Mouse (Mus musculus): Measurements from ENCODE around the gene Rbfox1. TPM values are rescaled to one million over a fixed set of nuclear protein-coding genes. Genes with fewer than 3 reads are reported as not detected.
A peak's percentile ranks its signal among the peaks of the same experiment; 100 is the strongest.

Rbfox1 gene
- total and polyA plus RNA-seq, 3 experiments: 31.6 to 58.1 (median 52.9) TPM

GRCm38 (mm10) chr16:6955102-6955675 is 1070.0 kb downstream of the Rbfox1 start:
- WGBS: 82% methylated on average over 6 of the region's 6 CpGs
- Histone ChIP-seq H3K36me3 (ENCODE audit: control insufficient read depth, insufficient read depth, low read length) (no peaks in the 10 kb centered on the region), H3K27me3 (ENCODE audit: control insufficient read depth, insufficient read depth, low read length) (no peaks in the 10 kb centered on the region), H3K27ac (no peak overlapping the region), H3K9ac (ENCODE audit: low read depth, low read length) (no peak overlapping the region), H3K4me1 (ENCODE audit: control insufficient read depth, insufficient read depth, low read length) (no peaks in the 10 kb centered on the region), H3K79me2 (replicated peaks; ENCODE audit: control insufficient read depth, insufficient read depth, low read length) (no peaks in the 10 kb centered on the region), H3K4me3 (no peak overlapping the region)
- intact Hi-C loops (cut with DNase I): no loop called here
- DNase-seq: no peak
- TF ChIP-seq CTCF (IDR thresholded peaks at IDR 0.05) (no peak), POLR2A (IDR thresholded peaks at IDR 0.05; ENCODE audit: insufficient read depth, low read depth, low read length) (no peak), EP300 (IDR thresholded peaks at IDR 0.05; ENCODE audit: insufficient read depth, low read depth, low read length) (no peak)

- TF ChIP-seq CTCF (IDR thresholded peaks at IDR 0.05): no peak
- no peak for TF ChIP-seq EP300 (IDR thresholded peaks at IDR 0.05; ENCODE audit: insufficient read depth, low read depth, low read length)
- no peak for TF ChIP-seq POLR2A (IDR thresholded peaks at IDR 0.05; ENCODE audit: insufficient read depth, low read depth, low read length)
- Histone ChIP-seq H3K79me2 (replicated peaks; ENCODE audit: control insufficient read depth, insufficient read depth, low read length) (no peaks in the 10 kb centered on the region), H3K4me3 (no peak overlapping the region), H3K27me3 (ENCODE audit: control insufficient read depth, insufficient read depth, low read length) (no peaks in the 10 kb centered on the region), H3K9ac (ENCODE audit: low read depth, low read length) (no peak overlapping the region), H3K27ac (no peak overlapping the region), H3K4me1 (ENCODE audit: control insufficient read depth, insufficient read depth, low read length) (no peaks in the 10 kb centered on the region), H3K36me3 (ENCODE audit: control insufficient read depth, insufficient read depth, low read length) (no peaks in the 10 kb centered on the region)
- 56% methylated on average over 2 of the region's 2 CpGs for WGBS
- DNase-seq: no peak
- intact Hi-C loops (cut with DNase I): no loop called here
Observed at GRCm38 (mm10) chr16:6961931-6962379, 1076.8 kb downstream of the Rbfox1 start.

DNA sequence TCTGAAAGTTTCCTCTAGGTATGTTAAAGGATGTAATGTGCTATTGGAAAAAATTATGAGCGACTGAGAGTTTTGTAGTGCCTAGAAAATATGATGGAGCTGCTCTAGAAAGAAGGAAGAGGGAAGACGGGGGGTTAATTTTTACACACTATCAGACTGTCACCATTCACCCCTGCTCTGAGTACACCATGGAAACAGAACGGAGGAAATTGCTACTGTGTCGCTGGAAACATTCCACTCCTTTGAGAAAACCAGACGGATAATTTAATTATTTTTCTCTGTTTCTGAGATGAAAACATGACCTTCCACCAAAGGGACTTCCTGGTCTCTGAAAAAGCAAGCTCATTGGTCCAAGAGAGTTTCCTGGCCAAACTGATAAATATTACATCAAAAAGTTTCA is 1077.4 kb downstream of the Rbfox1 start:
- WGBS: 32% methylated on average over 5 of the region's 5 CpGs

GRCm38 (mm10) chr16:6963533-6963932 is 1078.4 kb downstream of the Rbfox1 start:
- H3K4me1 ChIP-seq (ENCODE audit: control insufficient read depth, insufficient read depth, low read length): no peaks in the 10 kb centered on the region
- H3K27me3 ChIP-seq (ENCODE audit: control insufficient read depth, insufficient read depth, low read length): no peaks in the 10 kb centered on the region
- intact Hi-C loops (cut with DNase I): no loop called here
- peak in 1 of 2 experiments; percentile 17 for DNase-seq
- H3K79me2 ChIP-seq (replicated peaks; ENCODE audit: control insufficient read depth, insufficient read depth, low read length): no peaks in the 10 kb centered on the region
- 69% methylated on average over 4 of the region's 4 CpGs for WGBS
- no peaks in the 10 kb centered on the region for H3K36me3 ChIP-seq (ENCODE audit: control insufficient read depth, insufficient read depth, low read length)
- H3K4me3 ChIP-seq: no peak overlapping the region
- no peak for TF ChIP-seq EP300 (IDR thresholded peaks at IDR 0.05; ENCODE audit: insufficient read depth, low read depth, low read length)
- no peak for TF ChIP-seq POLR2A (IDR thresholded peaks at IDR 0.05; ENCODE audit: insufficient read depth, low read depth, low read length)
- no peak for TF ChIP-seq CTCF (IDR thresholded peaks at IDR 0.05)
- no peak overlapping the region for H3K9ac ChIP-seq (ENCODE audit: low read depth, low read length)
- no peak overlapping the region for H3K27ac ChIP-seq

More for the DNA sequence above, 1077.4 kb downstream of the Rbfox1 start:
- Histone ChIP-seq H3K79me2 (replicated peaks; ENCODE audit: control insufficient read depth, insufficient read depth, low read length) (no peaks in the 10 kb centered on the region), H3K36me3 (ENCODE audit: control insufficient read depth, insufficient read depth, low read length) (no peaks in the 10 kb centered on the region), H3K9ac (ENCODE audit: low read depth, low read length) (no peak overlapping the region), H3K27ac (no peak overlapping the region), H3K4me3 (no peak overlapping the region), H3K27me3 (ENCODE audit: control insufficient read depth, insufficient read depth, low read length) (no peaks in the 10 kb centered on the region), H3K4me1 (ENCODE audit: control insufficient read depth, insufficient read depth, low read length) (no peaks in the 10 kb centered on the region)
- TF ChIP-seq EP300 (IDR thresholded peaks at IDR 0.05; ENCODE audit: insufficient read depth, low read depth, low read length): no peak
- TF ChIP-seq CTCF (IDR thresholded peaks at IDR 0.05): no peak
- no peak for TF ChIP-seq POLR2A (IDR thresholded peaks at IDR 0.05; ENCODE audit: insufficient read depth, low read depth, low read length)
- DNase-seq: no peak
- intact Hi-C loops (cut with DNase I): no loop called here

- H3K36me3 ChIP-seq (ENCODE audit: control insufficient read depth, insufficient read depth, low read length): no peaks in the 10 kb centered on the region
- 33% methylated on average over 8 of the region's 8 CpGs for WGBS
- H3K4me3 ChIP-seq: no peak overlapping the region
- DNase-seq: no peak
- H3K27me3 ChIP-seq (ENCODE audit: control insufficient read depth, insufficient read depth, low read length): no peaks in the 10 kb centered on the region
- no peaks in the 10 kb centered on the region for H3K4me1 ChIP-seq (ENCODE audit: control insufficient read depth, insufficient read depth, low read length)
- H3K79me2 ChIP-seq (replicated peaks; ENCODE audit: control insufficient read depth, insufficient read depth, low read length): no peaks in the 10 kb centered on the region
- no peak overlapping the region for H3K9ac ChIP-seq (ENCODE audit: low read depth, low read length)
- TF ChIP-seq CTCF (IDR thresholded peaks at IDR 0.05) (no peak), POLR2A (IDR thresholded peaks at IDR 0.05; ENCODE audit: insufficient read depth, low read depth, low read length) (no peak), EP300 (IDR thresholded peaks at IDR 0.05; ENCODE audit: insufficient read depth, low read depth, low read length) (no peak)
- H3K27ac ChIP-seq: no peak overlapping the region
- intact Hi-C loops (cut with DNase I): no loop called here
Observed at GRCm38 (mm10) chr16:6964720-6965583, 1079.8 kb downstream of the Rbfox1 start.

GRCm38 (mm10) chr16:6969986-6970385 is 1084.8 kb downstream of the Rbfox1 start:
- H3K27ac ChIP-seq: no peak overlapping the region
- no peaks in the 10 kb centered on the region for H3K4me1 ChIP-seq (ENCODE audit: control insufficient read depth, insufficient read depth, low read length)
- H3K27me3 ChIP-seq (ENCODE audit: control insufficient read depth, insufficient read depth, low read length): no peaks in the 10 kb centered on the region
- TF ChIP-seq EP300 (IDR thresholded peaks at IDR 0.05; ENCODE audit: insufficient read depth, low read depth, low read length) (no peak), CTCF (IDR thresholded peaks at IDR 0.05) (no peak), POLR2A (IDR thresholded peaks at IDR 0.05; ENCODE audit: insufficient read depth, low read depth, low read length) (no peak)
- intact Hi-C loops (cut with DNase I): no loop called here
- H3K36me3 ChIP-seq (ENCODE audit: control insufficient read depth, insufficient read depth, low read length): no peaks in the 10 kb centered on the region
- no peaks in the 10 kb centered on the region for H3K79me2 ChIP-seq (replicated peaks; ENCODE audit: control insufficient read depth, insufficient read depth, low read length)
- WGBS: 66% methylated on average over 4 of the region's 4 CpGs
- no peak overlapping the region for H3K4me3 ChIP-seq
- DNase-seq: no peak
- no peak overlapping the region for H3K9ac ChIP-seq (ENCODE audit: low read depth, low read length)
